Mouse (Mus musculus): ENCODE data around the gene Zc3h4. TPM values are rescaled to one million over a fixed set of nuclear protein-coding genes. Genes with fewer than 3 reads are reported as not detected.

Zc3h4 gene
- polyA plus RNA-seq, 1 experiment: 29.8 TPM

DNA sequence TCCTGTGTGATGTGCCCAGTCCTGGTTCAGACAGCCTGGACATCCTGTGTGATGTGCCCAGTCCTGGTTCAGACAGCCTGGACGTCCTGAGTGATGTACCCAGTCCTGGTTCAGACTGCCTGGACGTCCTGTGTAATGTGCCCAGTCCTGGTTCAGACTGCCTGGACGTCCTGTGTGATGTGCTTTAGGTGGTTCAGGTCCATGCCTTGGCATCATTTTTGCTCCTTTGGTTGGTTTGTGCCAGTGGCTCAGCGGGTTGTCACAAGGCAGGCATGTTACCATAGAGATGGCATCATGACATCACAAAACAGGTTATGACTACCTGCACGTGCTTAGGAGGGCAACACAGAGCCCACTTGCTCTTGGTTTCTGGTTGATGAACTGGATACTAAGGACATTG is 10.4 kb downstream of the Zc3h4 start:
- no peak overlapping the region for H3ac ChIP-seq (ENCODE audit: control insufficient read depth, insufficient read length, low read depth)
- peaks cover 92% of the 10 kb centered on the region for H3K79me2 ChIP-seq (ENCODE audit: control insufficient read depth, insufficient read depth)
- no peak for TF ChIP-seq USF1 (IDR thresholded peaks at IDR 0.05; ENCODE audit: low read depth)
- no peak for TF ChIP-seq MYOG (IDR thresholded peaks at IDR 0.05; ENCODE audit: control insufficient read depth, extremely low read depth, insufficient read length)
- no peak for TF ChIP-seq CTCF (IDR thresholded peaks at IDR 0.05; ENCODE audit: control insufficient read depth, insufficient read depth, insufficient read length)
- no peak for TF ChIP-seq MAX (IDR thresholded peaks at IDR 0.05)
- TF ChIP-seq FOSL1 (IDR thresholded peaks at IDR 0.05; ENCODE audit: insufficient read depth, low read length, poor library complexity, severe bottlenecking): no peak
- TF ChIP-seq MYOD1 (IDR thresholded peaks at IDR 0.05; ENCODE audit: control insufficient read depth, insufficient read length, low read depth): no peak
- TF ChIP-seq CEBPB (IDR thresholded peaks at IDR 0.05; ENCODE audit: low read depth): no peak
- peaks cover 60% of the 10 kb centered on the region for H3K79me3 ChIP-seq (ENCODE audit: low read depth)
- H3K4me3 ChIP-seq (ENCODE audit: insufficient read depth, poor library complexity, severe bottlenecking): no peak overlapping the region
- H3K36me3 ChIP-seq (ENCODE audit: control insufficient read depth, insufficient read depth): peaks cover 12% of the 10 kb centered on the region
- H3K27me3 ChIP-seq (ENCODE audit: control insufficient read depth, insufficient read depth, insufficient read length): no peaks in the 10 kb centered on the region

DNA sequence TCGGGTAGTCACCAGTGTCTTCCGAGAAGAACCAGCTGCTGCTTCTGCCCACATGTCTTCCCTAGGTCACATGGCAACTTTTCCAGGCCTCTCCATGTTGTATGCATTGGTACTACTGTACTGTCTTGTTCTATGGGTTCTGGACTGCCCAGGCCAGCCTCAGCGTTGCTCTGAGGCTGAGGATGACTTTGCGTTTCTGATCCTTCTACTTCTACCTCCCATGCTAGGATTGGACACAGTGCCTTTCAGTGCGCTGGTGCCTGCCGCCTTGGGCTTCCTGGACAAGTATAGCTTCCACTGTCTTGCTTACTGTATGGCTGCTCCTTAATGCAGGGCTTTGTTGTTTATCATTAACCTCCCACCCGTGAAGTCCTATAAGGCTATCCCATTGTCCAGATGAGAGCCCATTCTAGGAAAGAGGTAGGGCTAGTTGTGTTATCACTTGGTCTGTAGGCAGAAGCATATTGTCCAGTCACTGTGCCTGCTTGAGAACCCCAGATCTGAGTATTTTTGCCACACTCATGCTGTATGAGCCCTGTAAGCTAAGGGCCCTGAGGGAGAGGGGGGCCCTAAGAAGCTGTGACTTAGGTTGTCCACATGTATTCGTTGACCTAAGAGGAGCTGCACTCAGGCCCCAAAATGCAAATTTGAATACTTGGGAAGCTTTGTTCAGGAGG is 11.6 kb downstream of the Zc3h4 start:
- Histone ChIP-seq H3K4me3 (ENCODE audit: insufficient read depth, poor library complexity, severe bottlenecking) (no peak overlapping the region), H3K27me3 (ENCODE audit: control insufficient read depth, insufficient read depth, insufficient read length) (no peaks in the 10 kb centered on the region), H3K36me3 (ENCODE audit: control insufficient read depth, insufficient read depth) (peaks cover 21% of the 10 kb centered on the region), H3ac (ENCODE audit: control insufficient read depth, insufficient read length, low read depth) (no peak overlapping the region), H3K79me3 (ENCODE audit: low read depth) (peaks cover 49% of the 10 kb centered on the region), H3K79me2 (ENCODE audit: control insufficient read depth, insufficient read depth) (peaks cover 79% of the 10 kb centered on the region)
- no peak for TF ChIP-seq CTCF (IDR thresholded peaks at IDR 0.05; ENCODE audit: control insufficient read depth, insufficient read depth, insufficient read length)
- no peak for TF ChIP-seq CEBPB (IDR thresholded peaks at IDR 0.05; ENCODE audit: low read depth)
- TF ChIP-seq USF1 (IDR thresholded peaks at IDR 0.05; ENCODE audit: low read depth): no peak
- no peak for TF ChIP-seq MAX (IDR thresholded peaks at IDR 0.05)
- TF ChIP-seq FOSL1 (IDR thresholded peaks at IDR 0.05; ENCODE audit: insufficient read depth, low read length, poor library complexity, severe bottlenecking): no peak
- no peak for TF ChIP-seq MYOD1 (IDR thresholded peaks at IDR 0.05; ENCODE audit: control insufficient read depth, insufficient read length, low read depth)
- no peak for TF ChIP-seq MYOG (IDR thresholded peaks at IDR 0.05; ENCODE audit: control insufficient read depth, extremely low read depth, insufficient read length)

DNA sequence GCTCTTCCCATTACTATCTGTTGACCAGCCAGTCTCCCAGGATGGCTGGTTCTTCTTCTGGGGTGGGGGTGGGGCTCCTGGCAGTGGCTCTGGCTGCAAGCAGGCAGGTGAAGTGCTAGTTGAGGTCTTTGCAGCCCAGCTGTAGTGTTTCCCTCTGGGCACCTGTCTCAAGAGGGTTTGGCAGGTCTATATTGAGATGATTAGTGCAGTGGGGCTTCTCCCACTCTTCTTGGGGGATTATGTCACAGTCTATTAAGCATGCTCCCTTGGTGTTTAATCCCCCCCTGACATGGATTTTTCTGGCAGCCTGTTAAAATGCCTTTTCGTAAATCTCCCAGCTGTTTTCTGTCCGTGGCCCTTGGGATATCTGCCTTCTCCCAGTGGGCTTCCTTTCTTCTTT is 12.2 kb downstream of the Zc3h4 start:
- Histone ChIP-seq H3K27me3 (ENCODE audit: control insufficient read depth, insufficient read depth, insufficient read length) (no peaks in the 10 kb centered on the region), H3ac (ENCODE audit: control insufficient read depth, insufficient read length, low read depth) (no peak overlapping the region), H3K79me3 (ENCODE audit: low read depth) (peaks cover 43% of the 10 kb centered on the region), H3K4me3 (ENCODE audit: insufficient read depth, poor library complexity, severe bottlenecking) (no peak overlapping the region), H3K79me2 (ENCODE audit: control insufficient read depth, insufficient read depth) (peaks cover 73% of the 10 kb centered on the region), H3K36me3 (ENCODE audit: control insufficient read depth, insufficient read depth) (peaks cover 25% of the 10 kb centered on the region)
- TF ChIP-seq CTCF (IDR thresholded peaks at IDR 0.05; ENCODE audit: control insufficient read depth, insufficient read depth, insufficient read length) (no peak), CEBPB (IDR thresholded peaks at IDR 0.05; ENCODE audit: low read depth) (no peak), MYOD1 (IDR thresholded peaks at IDR 0.05; ENCODE audit: control insufficient read depth, insufficient read length, low read depth) (no peak), MYOG (IDR thresholded peaks at IDR 0.05; ENCODE audit: control insufficient read depth, extremely low read depth, insufficient read length) (no peak), MAX (IDR thresholded peaks at IDR 0.05) (no peak)

DNA sequence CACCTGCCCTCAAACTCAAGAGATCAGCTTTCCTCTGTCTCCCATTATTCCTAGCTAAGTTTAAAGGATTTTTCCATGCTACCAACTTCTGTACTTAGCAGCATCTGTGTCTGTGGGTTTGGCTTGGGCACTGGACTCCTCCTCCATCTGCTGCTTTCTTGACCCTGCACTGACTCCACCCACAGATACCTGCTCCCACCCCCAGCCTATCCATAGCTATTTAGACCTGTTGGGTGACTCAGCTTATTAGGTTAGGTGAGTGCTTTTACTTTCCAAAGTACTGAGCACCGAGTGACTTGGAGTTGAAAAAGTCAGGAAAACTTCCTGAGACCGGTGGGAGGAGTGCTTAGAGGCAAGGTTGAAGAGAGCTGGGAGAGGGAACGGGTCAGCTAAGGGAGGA is 14.7 kb downstream of the Zc3h4 start:
- H3K36me3 ChIP-seq (ENCODE audit: control insufficient read depth, insufficient read depth): peaks cover 49% of the 10 kb centered on the region
- no peak for TF ChIP-seq MYOG (IDR thresholded peaks at IDR 0.05; ENCODE audit: control insufficient read depth, extremely low read depth, insufficient read length)
- TF ChIP-seq FOSL1 (IDR thresholded peaks at IDR 0.05; ENCODE audit: insufficient read depth, low read length, poor library complexity, severe bottlenecking): no peak
- TF ChIP-seq CEBPB (IDR thresholded peaks at IDR 0.05; ENCODE audit: low read depth): no peak
- no peak for TF ChIP-seq USF1 (IDR thresholded peaks at IDR 0.05; ENCODE audit: low read depth)
- no peak for TF ChIP-seq MYOD1 (IDR thresholded peaks at IDR 0.05; ENCODE audit: control insufficient read depth, insufficient read length, low read depth)
- no peak for TF ChIP-seq CTCF (IDR thresholded peaks at IDR 0.05; ENCODE audit: control insufficient read depth, insufficient read depth, insufficient read length)
- TF ChIP-seq MAX (IDR thresholded peaks at IDR 0.05): no peak
- peaks cover 27% of the 10 kb centered on the region for H3K79me3 ChIP-seq (ENCODE audit: low read depth)
- peak overlapping the region; percentile 2 for H3K4me3 ChIP-seq (ENCODE audit: insufficient read depth, poor library complexity, severe bottlenecking)
- H3K79me2 ChIP-seq (ENCODE audit: control insufficient read depth, insufficient read depth): peaks cover 49% of the 10 kb centered on the region
- H3K27me3 ChIP-seq (ENCODE audit: control insufficient read depth, insufficient read depth, insufficient read length): no peaks in the 10 kb centered on the region
- H3ac ChIP-seq (ENCODE audit: control insufficient read depth, insufficient read length, low read depth): no peak overlapping the region

DNA sequence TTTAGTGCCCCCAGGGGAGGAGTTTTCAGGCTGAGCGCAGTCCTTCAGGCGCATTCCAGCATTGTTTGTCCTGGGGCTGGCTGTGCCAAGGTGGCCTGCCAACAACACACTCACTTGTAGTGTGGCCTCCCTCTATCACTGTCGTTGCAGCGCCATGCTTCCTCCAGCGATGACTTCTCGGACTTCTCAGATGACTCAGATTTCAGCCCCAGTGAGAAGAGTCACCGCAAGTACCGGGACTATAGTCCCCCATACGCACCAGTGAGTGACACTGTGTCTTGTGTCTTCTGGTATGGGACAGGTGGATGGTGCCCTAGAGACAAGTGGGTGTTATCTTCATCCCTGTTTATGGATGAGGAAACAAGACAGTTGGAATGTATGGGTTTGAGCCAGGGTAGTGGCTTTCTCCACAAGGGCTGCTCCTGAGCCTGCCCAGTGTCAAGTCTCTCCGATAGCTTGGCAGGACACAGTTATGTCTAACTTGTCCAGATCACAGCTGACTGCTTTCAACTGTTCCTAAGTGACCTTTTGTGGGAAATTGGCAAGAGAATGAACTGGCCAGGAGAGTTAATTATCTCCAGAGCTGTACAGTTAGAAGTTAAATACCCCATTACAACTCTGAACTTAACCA is 16.5 kb downstream of the Zc3h4 start:
- peaks cover 11% of the 10 kb centered on the region for H3K79me3 ChIP-seq (ENCODE audit: low read depth)
- TF ChIP-seq CEBPB (IDR thresholded peaks at IDR 0.05; ENCODE audit: low read depth) (no peak), MYOD1 (IDR thresholded peaks at IDR 0.05; ENCODE audit: control insufficient read depth, insufficient read length, low read depth) (no peak), FOSL1 (IDR thresholded peaks at IDR 0.05; ENCODE audit: insufficient read depth, low read length, poor library complexity, severe bottlenecking) (no peak), CTCF (IDR thresholded peaks at IDR 0.05; ENCODE audit: control insufficient read depth, insufficient read depth, insufficient read length) (no peak), MAX (IDR thresholded peaks at IDR 0.05) (no peak)
- H3K79me2 ChIP-seq (ENCODE audit: control insufficient read depth, insufficient read depth): peaks cover 30% of the 10 kb centered on the region
- H3K4me3 ChIP-seq (ENCODE audit: insufficient read depth, poor library complexity, severe bottlenecking): no peak overlapping the region
- H3ac ChIP-seq (ENCODE audit: control insufficient read depth, insufficient read length, low read depth): no peak overlapping the region
- peaks cover 64% of the 10 kb centered on the region for H3K36me3 ChIP-seq (ENCODE audit: control insufficient read depth, insufficient read depth)
- H3K27me3 ChIP-seq (ENCODE audit: control insufficient read depth, insufficient read depth, insufficient read length): no peaks in the 10 kb centered on the region
